Mouse (Mus musculus) monocyte, adult 2 months (primary cell): Measurements from ENCODE around the gene Pdgfc.

Source experiments
- DNase-seq, 2 experiments: peaks; one replicate each; pipeline ENCODE4 v3.0.0; 2022; ENCODE audit warnings: low spot score in 2 of 2, low read depth in 1 of 2

Gene Pdgfc

GRCm38 (mm10) chr3:81036151-81036553 is at the start of gene Pdgfc:
Gene Pdgfc (plus strand): TSS chr3:81036416.
- DNase-seq, result no peak

- DNase-seq, result no peak
These were observed 27.0 kb upstream of the Pdgfc start for GRCm38 (mm10) chr3:81009245-81009644.

GRCm38 (mm10) chr3:81009899-81010298 is 26.3 kb upstream of the Pdgfc start:
- DNase-seq, result no peak

DNA sequence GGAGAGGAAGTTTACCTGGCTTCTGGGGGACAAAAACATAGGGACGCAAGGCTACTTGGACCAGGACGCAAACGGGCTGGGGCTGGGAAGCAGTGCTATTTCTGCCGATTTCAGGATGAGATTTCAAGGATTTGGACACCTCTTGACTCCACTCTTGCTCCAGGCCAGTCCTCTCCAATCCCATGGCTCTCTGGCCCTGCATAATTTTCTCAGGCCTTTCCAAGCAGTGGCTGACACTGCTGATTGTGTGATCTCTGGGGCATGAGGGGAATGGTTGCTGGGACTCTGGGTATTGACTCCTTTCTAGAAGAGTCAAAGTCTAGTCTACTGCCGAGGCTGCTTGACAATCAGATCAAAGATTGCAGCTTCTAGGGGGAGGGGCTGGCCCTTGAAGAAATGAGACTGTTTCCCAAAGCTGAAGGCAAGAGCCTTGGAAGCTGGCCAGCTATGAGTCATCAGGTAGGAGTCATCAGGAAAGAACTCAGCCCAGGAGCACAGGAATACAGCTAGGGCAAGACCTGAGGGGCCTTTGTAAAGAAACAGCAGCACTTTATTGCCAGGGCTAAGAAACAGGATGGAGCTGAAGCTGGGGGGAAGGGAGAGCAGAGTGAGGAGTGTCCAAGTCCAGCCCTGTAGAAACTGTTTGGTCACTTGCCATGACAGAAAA is 18.7 kb upstream of the Pdgfc start:
- no peak for DNase-seq

DNA sequence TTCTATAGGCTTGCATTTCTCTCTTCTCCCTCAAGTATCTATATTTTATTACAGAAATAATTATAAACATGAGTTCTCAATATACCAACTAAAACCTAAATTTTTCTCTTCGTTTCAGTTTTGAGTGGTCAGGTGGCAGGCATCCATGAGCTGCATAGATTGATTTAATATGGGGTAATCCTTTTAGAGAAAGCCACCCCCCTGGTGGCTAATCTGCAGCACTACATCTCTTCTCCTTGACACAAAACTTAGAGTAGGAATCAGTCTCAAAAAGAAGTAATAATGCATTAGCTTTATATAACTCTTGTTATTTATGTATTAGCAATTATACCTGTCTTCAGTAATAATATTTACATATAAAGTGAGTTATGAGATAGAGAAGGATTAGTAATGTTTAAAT is 16.2 kb upstream of the Pdgfc start:
- no peak for DNase-seq

GRCm38 (mm10) chr3:81021783-81022182 is 14.4 kb upstream of the Pdgfc start:
- no peak for DNase-seq

GRCm38 (mm10) chr3:81022266-81022665 is 13.9 kb upstream of the Pdgfc start:
- DNase-seq, result no peak

DNA sequence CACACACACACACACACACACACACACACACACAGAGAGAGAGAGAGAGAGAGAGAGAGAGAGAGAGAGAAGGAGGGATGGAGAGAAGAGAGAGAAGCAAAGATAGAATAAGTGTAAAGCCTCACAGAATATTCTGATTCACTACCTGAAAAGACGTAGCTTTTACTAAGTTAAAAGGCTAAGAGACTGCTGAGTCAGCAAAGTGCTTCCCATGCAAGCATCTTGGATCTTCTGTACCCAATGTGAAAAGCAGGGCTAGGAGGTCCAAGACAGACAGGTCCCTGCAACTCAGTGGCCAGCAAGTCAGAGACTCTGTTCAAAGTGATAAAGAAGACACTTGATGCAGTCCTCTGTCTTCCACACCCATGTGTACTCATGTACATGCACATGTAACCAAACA is 13.4 kb upstream of the Pdgfc start:
- no peak for DNase-seq

- DNase-seq, result no peak
These were observed 12.6 kb upstream of the Pdgfc start for GRCm38 (mm10) chr3:81023568-81023967.

GRCm38 (mm10) chr3:81025568-81026213 is 10.5 kb upstream of the Pdgfc start:
- DNase-seq, result no peak

DNA sequence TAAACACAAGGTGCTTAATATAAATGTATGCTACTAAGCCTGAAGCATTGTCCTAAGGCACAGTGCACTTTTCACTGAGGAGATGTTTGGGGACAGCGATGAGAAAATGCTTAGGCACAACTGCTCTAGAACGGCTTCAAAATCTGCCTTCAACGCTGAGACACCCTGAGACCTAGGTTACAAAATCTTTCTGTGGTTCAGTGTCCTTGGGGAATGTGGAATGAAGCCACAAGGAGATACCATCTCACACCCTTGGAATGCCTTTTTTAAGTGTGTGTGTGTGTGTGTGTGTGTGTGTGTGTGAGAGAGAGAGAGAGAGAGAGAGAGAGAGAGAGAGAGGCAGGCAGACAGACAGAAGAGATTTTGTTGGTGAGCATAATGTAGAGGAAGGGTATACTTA is 7.9 kb upstream of the Pdgfc start:
- no peak for DNase-seq

- DNase-seq, result no peak
These were observed 6.9 kb upstream of the Pdgfc start for GRCm38 (mm10) chr3:81029321-81029720.

DNA sequence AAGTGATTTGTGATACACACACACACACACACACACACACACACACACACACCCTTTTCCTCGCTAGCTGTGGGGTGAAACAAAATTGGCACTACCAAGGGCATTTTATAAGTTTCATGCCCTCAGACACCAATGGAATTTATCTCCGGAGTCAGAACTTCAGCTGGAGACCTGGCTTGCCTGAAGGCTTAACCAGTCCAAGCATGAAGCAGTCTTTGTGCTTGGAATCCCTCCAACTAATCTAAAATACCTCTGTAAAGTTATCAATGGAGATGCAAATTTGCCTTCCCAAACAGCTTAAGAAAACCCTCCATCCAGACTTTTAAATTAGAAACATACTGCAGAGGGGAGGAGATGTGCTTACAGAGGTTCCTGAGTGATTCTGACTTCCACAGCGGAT is 6.3 kb upstream of the Pdgfc start:
- DNase-seq, result no peak

DNA sequence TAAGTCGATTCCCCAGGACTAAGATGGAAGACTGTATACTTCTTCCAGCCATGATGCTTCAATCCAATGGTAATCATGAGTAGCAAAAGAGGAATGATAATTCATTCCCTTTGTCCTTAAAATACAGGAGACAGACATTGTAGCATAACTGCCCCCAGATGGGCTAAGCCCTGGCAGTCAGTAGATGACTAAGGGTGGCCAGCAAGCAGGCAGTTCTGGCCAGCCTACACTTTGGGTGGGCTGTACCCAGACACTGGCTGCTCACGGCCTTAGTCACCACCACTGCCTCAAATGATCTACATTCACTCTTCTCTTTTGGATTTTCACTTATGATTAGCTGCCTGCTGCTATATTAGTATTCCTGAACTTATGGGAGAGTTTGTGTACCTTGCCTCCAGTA is 5.9 kb upstream of the Pdgfc start:
- DNase-seq, result no peak

DNA sequence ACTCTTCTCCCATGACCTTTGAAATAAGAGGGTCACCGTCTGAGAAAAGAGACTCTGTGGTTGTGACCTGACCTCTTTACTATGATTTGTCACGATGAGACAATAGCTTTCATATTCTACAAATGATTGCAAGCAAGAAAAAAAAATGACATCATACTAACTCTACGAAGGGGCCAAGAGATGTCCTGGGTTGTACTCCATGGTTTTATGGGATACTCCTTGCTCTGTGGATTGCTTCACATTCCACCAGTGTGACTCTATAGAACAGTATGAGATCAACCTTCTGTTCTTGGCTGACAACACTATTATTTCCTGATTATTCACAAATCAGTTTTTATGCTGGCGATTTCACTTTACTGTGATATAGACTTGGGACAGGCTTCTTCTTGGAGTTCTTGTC is 4.2 kb upstream of the Pdgfc start:
- no peak for DNase-seq

GRCm38 (mm10) chr3:81034336-81035102 is 1.7 kb upstream of the Pdgfc start:
- no peak for DNase-seq

DNA sequence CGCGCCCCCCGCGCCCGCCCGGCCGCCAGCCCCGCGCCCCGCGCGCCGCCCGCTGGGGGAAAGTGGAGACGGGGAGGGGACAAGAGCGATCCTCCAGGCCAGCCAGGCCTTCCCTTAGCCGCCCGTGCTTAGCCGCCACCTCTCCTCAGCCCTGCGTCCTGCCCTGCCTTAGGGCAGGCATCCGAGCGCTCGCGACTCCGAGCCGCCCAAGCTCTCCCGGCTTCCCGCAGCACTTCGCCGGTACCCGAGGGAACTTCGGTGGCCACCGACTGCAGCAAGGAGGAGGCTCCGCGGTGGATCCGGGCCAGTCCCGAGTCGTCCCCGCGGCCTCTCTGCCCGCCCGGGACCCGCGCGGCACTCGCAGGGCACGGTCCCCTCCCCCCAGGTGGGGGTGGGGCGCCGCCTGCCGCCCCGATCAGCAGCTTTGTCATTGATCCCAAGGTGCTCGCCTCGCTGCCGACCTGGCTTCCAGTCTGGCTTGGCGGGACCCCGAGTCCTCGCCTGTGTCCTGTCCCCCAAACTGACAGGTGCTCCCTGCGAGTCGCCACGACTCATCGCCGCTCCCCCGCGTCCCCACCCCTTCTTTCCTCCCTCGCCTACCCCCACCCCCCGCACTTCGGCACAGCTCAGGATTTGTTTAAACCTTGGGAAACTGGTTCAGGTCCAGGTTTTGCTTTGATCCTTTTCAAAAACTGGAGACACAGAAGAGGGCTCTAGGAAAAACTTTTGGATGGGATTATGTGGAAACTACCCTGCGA is 517 bp downstream of the Pdgfc start:
- DNase-seq, result no peak

DNA sequence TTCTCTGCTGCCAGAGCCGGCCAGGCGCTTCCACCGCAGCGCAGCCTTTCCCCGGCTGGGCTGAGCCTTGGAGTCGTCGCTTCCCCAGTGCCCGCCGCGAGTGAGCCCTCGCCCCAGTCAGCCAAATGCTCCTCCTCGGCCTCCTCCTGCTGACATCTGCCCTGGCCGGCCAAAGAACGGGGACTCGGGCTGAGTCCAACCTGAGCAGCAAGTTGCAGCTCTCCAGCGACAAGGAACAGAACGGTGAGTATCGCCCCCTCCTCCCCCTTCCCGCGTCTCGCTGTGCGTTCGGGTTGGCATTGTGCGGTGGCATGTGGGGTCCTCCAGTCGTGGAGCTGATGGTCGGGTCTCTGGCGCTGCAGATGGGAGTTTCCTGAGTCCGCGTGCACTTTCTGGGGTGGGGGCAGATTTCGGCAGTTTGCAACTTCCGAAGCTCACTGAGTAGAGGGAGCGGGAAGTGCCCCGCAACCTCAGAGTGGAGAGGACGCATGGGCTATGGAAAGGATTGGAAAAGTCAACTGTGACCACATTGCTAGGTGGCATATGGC is 1.2 kb downstream of the Pdgfc start:
- no peak for DNase-seq

DNA sequence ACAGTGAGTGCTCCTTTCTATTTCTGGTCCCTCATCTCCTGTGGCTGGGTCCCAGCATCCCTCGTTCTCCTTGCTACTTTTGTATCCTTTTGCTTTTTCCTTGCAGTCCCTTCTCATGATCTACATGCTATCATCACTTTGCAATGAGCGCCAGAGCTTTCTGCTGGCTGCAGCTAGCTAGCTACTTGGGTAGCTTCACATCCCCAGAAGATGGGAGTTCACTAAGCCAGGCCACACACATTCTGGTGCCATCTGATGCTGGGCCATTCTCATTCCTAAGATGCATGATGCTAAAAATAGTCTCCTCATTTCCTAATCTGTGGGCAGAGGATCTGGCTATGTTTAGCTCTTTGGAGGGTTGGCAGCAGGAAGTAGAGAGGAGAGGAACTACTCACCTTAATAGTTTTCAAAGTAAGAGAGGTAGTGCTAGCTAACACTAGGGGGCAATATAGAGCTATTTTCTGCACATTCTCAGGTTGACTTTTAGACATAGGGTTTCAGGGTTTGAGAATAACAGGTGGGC is 3.0 kb downstream of the Pdgfc start:
- DNase-seq, result no peak

DNA sequence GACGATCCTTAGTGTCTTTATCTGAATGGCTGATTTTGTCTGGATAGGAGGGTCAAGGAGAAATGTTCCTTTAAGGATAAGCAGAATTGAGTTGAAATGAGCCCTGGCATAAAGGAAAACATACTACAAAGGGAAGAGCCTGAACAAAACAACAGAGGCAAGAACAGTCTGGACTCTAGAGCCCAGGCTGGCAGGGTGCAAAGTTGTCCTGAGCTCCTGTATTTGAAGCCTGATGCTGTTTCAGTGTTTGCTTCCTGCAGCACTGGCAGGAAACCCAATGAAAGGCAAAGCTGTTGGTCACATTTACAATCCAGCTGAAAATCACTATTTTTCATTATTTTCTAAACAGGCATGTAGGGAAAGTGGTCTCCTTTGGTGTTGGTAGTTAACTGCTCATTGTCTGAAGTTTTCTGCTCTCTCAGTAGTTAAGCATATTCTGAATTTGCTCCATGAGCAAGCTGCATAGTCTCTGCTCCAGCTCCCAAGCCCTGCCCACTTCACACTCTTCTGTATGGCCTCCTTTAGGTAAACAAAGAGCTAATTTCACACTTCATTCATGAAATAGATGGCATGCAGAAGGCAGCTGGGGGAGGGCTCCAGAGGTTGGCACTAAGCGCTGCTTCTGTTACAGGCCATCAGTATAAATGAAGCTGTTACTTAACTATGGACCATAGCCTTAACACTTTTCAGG is 8.6 kb downstream of the Pdgfc start:
- DNase-seq, result no peak
